Mouse (Mus musculus) monocyte, adult 5-6 weeks (primary cell): ENCODE data around the gene Magi3. TPM values are rescaled to one million over a fixed set of nuclear protein-coding genes. Genes with fewer than 3 reads are reported as not detected.

ENCODE experiments used
- ATAC-seq: fragments of 153-309, 156-312 bp; replicated peaks from 2 replicates; pipeline ENCODE4 v1.8.0; 2017; ENCODE audit warnings: mild to moderate bottlenecking; ENCODE audit not compliant: low TSS enrichment, insufficient number of reproducible peaks, severe bottlenecking, poor library complexity, low FRiP score
- total RNA-seq: library from RNA; stranded (forward); fragments of 200-1000, 200-491, 200-594 nt; gene quantifications from 3 replicates; pipeline ENCODE4 v1.2.3, GENCODE M21; 2017

Magi3 gene
- total RNA-seq, 1 experiment from 2014 or later = 2.0 TPM

DNA sequence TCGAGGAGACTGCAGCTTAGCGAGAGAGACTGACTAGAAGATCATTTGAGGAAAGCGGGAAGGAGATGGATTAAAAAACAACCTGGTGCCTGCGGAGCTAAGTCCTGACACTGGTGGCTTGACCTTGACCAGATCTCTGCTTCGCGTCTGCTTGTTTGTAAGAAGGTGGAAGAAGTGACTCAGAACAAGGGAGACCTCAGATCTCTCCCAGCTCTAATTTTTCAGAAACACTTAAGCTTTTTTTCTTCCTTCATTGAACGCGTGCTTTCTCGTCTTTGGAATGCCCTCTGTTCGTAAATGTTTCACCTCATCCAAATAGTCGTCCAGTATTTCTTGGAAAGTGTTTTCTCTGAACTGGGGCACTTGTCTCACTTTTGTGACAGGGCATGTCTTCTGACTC is 982 bp upstream of the Magi3 start:
- no peak for ATAC-seq

DNA sequence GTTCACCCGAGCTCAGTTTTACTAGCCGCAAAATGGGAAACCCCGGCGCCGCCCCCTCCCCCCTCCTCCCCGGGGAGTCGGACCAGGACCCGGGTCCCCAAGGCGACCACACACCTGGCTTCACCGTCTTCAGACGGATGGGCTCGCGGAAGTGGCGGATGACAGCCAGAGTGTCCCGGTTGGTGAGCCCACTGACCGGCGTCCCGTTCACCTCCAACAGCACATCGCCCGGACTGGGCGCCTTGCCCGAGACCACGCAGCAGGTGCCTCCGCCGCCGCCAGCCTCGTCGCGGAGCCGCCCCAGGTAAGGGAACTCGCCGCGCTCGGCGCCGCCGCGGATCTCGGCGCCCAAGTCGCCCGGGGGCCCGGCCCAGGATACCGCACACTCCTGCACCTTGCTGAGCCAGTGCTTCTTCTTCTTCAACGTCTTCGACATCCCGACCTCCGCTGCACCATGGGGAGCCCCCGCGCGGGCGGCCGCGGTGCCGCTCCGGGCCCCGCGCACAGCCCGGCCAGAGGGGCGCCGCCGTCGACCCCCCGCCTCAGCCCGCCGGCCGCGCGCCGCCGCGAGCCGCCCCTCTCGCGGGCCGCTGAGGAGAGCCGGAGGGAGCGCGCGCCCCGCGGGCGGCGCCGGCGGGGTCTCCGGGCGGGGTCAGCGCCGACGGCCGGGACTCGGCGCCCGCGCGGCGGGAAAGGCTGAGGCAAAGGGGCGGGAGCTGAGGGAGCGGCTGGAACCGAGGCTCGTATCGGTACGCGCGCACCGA is 461 bp downstream of the Magi3 start:
- no peak for ATAC-seq

DNA sequence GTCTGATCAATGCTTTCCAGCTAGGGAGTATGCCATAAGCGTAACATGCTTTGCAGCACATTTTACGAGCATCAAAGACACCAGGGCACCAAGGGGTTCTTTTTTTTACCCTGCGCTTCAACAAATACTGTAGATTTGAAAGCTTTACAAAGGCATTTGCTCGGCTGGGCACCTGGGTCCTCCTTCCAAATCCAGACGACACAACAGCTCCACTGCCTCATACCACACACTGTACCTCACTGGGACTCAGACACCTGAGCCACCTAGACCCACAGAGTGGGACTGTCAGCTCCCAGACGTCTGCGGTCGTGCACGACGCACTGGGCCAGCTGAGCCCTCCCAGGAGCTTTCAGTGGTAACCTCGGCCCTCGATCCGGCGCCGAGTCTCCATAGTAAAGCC is 1.2 kb downstream of the Magi3 start:
- ATAC-seq = no peak

DNA sequence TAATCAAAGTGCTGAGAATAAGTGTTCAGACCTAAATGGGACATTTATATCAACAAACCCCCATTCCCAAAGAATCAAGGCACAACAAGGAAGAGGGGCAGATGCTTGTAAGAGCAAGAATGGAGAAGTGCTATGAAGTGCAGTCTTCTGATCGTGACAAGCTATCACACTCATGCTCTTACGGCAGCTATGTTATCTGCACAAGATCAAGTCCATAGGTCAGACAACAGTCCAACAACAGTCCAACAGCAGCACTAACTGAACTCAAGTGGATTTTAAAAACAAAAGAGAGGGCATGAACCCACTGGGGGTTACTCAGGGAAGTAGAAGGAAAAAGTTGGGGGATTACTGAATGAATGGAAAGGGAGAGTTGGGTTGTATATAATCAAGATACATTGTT is 30.4 kb downstream of the Magi3 start:
- no peak for ATAC-seq

DNA sequence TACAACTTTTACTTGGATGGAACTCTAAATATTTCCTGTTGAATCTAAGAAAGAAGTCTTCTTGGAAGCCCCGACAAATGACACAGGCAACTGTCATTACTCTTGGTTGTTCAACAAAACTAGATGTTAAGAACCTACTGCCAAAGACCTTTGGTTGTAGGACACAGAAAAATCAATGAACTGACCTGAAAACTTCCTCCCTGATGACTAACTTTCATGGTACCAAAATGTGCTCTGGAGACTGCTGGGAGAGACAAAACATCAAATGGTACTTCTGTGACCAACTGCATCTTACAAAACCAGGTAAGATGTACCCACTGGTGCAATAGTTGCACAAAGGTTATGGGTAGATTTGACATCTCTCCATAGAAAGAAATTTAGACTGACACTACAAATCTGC is 30.9 kb downstream of the Magi3 start:
- no peak for ATAC-seq

DNA sequence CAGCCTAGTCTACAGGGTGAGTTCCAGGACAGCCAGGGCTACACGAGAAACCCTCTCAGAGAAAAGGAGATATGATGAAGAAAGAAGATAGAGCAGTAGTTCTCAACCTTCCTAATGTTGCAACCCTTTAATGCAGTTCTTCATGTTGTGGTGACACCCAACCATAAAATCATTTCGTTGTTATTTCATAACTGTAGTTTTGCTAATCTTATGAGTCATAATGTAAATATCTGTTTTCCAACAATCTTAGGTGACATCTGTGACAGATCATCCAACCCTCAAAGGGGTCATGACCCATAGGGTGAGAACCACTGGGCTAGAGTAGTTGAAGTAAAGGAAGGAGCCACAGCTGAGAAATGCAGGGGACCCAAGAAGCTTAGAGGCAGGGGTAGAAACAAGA is 35.9 kb downstream of the Magi3 start:
- no peak for ATAC-seq

DNA sequence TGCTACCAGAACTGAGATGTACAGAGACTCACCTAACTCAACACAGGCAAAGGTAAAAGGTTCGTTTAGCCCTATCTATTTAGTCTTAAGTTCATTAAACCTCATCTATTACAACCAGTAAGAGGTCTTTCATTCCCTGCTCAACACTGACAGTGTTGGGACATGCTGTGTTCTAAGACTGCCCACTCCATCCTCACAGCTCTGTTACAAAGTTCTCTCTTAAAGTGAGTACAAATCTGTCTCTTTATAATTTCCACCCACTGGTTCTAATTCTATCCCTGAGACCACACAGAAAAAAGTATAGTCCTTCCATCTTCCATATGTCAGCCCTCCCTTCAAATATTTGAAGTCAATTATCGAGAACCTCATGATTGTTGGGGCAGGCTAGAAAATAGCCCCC is 36.5 kb downstream of the Magi3 start:
- ATAC-seq = no peak

DNA sequence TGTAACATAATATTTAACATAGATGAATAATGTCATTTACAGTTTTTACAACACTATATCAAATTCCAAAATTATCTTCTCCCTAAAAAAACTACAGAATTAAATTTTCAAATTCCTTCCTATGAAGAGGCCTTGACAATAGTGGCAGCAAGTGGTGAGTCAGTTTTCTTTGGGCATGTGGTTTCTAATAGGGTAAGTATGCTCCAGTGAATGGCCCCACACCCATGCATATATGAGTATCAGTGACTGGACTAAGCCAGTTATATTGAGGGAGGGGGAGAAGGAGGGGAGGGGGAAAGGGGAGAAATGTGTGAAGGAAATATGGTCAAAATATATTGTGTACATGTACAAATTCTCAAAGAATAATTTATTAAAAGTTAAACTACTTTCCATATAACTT is 37.5 kb downstream of the Magi3 start:
- ATAC-seq = no peak

DNA sequence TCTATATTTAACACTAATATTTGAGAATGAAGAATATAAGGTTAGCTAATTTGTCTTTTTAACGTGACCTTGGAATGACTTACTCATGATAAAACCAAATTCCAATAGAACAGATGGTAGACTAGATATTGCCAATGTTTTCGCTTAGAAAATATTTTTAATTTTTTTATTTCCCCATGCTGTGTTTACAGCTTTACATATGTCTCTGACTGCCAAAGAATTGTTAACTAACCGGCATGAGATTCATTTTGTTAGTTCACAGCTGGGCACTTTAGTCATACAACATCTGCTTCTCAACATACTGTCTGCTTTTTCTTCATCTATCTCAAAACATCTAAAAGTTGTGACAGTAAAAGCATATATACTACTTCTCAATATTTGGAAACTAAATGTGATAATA is 58.8 kb downstream of the Magi3 start:
- ATAC-seq = no peak

DNA sequence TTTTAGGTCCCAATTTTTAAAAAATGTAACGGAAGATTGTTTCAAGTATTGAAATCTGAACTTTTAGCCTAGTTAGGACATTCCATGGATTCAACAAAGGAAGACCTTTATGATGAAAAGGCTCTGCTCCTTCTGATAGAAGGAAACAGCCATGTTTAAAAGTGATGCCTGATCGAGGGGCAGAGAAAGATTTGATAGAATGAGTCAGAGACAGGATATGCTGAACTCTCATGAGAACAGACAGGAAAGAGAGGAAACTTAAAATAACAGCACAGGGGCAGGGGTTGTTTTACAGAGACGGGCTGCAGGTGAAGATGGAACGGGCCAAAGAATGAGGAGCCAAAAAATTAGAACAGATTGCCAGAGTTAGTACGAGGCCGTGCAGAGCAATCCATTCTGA is 59.6 kb downstream of the Magi3 start:
- no peak for ATAC-seq

DNA sequence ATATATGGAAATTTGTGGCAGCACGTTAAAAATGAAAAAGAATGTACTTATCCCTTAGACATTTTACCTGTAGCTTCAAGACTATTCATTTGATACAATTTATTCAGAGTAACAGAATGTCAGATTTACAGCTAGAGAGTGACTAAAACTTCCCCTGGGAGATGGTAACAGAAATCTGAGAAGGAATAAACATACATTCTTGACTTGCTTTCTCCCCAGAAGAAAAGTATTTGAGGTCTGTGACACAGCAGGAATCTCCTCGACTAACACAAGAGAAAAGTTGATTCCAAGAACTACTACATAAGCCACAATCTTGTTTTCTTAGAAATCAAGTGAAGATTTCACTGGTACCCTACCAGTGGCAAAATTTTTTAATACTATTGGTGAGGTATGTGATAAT is 70.0 kb downstream of the Magi3 start:
- ATAC-seq = no peak

DNA sequence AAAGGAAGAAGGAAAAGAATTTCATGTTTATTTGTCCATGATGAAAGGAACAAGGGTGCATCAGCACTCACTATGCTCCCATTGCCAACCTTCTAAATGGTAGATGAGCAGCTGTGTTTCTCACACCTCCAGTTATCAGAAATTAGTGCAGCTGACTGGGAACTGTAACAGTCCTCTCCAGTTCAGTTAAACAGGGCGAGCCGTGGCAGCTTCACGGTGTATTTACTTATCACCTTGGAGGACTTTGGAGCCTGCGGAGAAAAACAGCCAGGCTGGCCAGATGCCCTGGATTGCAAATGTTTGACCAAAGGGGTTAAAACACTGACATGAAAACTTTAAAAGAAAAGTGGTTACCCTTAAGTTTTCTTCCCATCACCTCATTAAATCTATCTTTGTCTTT is 77.8 kb downstream of the Magi3 start:
- no peak for ATAC-seq

DNA sequence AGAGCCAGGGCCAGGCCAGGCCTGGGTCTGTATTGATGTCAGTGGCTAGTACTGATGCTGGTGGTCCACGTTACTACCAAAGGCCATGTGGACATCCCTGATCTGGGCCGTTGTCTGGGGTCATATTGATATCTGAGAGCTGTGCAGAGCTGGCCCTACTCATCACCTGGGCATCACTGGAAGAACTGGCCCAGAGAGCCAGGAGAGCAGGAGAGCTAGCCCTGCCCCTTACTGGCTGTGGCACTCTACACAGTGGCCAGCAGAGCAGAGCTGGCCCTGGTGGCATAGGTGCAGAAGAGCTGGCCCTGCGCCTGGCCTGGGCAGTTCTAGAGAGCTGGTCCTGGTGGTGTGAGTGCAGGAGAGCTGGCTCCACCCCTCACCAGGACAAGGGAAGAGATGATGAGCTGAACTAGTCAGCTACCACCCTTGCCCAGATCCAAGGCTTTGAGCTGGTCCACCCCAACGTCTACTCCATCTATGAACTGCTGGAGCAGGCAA is 81.2 kb downstream of the Magi3 start:
- ATAC-seq = no peak

DNA sequence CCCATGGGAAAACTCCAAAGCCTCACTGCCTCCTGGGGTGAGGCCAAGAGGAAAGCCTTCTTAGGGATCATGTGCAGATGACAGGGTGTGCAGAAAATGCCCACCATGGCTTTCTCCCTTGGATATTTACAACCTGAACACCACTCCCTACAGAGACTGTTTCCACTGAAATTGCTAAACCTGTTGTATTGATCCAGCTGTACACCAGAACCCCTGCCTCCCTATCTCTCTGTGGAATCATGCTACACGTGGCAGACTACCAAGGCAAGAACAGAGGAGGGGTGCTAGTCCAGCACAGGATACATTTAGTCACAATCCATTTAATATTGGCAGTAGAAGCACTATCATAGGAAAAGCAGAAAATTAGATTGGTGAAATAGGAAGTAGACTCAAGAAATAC is 94.5 kb downstream of the Magi3 start:
- ATAC-seq = no peak

DNA sequence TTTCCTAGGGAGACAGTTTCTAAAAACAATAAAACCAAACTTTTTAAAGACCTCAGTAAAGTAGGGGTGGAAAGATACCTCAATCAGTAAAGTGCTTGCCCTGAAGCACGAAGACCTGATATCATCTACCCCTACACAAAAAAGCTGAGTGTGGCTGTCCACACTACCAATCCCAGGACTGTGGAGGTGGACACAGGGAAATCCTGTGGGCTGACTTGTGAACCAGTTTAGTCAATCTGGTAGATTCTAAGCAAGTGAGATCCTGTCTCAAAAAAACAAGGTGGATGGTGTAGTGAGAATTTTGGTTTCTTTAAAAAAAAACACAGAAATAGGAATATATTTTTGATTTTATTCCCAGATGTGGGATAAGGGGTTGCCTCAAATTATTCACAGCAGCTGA is 96.3 kb downstream of the Magi3 start:
- no peak for ATAC-seq

DNA sequence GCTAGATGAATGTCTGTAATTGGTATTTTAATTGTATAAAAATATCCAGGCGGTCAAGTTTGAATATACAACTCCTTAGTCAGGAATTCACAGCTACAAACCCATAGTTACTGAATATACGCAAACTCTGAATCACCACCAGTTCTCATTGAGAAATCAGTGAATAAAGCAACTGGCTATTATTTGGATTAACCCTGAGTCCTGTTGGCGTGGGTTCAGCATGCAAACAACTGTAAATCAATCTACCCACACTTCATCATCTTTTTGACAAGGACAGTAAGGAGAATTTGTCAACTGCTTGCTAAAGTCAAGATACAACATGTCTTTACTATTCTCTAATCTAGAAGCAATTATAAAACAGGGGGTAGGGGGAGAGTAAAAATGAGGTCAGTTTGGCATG is 110.7 kb downstream of the Magi3 start:
- ATAC-seq = no peak

DNA sequence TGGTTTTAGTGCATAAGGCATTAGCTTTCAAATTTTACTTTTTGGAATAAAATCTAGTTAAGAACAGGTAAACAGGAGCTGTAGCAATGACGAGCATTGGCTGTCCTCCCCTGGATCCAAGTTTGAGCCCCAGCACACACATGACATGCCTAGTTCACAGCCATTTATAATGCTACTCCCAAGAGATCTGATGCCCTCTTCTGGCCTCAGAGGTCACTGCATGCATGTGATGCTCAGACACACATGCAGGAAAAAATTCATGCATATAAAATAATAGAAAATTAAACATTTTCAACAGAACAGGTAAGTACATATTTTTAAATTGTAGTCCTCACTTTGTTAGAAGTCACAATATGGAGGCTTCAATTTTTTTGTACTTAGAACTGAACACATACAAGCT is 115.2 kb downstream of the Magi3 start:
- ATAC-seq = 0 out of 2 replicates have a peak, but pooled peaks have one; percentile 59

DNA sequence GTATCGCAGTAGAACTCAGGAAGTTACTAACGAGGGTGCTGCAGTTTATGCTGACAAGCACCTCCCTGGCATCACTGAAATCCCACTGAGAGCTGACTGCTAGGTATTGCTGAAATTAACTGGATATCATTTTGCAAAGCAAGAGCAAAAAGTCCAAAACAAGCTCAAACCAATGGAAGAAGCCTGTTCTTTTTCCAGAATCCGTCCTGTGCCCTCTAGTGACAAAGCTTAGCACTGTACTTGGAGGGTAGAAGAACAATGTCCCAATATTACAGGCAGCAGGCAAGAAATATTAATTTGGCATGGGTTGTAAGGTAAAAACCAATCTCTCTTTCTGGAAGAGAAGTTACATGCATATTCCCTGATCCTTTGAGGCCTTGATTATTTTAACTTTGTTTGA is 118.5 kb downstream of the Magi3 start:
- ATAC-seq = no peak

DNA sequence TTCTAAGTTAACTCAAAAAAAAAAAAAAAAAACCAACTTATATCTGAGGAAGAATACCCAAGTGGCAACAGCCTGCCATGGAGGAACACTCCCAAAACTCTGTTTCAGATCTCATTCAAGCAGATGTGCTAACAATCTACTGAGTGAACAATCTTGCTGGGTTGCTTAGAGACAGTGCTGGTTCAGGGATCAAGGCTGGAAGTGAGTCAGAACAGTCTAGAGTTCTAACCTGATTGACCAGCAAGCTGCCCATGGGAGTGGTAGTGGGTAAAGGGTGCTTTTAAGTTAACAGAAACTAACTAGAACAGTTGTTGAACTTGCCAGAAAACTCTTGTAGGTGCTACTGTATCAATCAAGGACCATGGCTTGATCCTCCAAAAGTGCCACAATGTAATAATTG is 118.9 kb downstream of the Magi3 start:
- no peak for ATAC-seq

DNA sequence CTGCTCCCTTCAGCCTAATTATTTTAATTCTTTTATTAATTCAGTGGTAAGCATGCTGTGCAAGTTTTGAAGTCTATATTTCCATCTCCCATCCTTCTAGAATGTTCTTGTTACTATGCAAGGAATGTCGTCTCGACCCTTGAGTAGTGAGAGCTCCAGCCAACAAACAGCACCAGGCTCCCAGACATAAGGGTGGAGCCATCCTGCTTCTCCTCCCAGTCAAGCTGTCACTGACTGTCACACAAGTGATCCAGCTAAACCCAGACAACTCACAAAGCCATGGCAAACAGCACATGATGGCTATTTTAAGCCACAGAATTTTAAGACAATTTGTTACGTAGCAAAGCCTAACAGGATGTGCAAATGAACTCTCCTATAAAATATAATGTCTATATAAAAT is 124.2 kb downstream of the Magi3 start:
- ATAC-seq = no peak

DNA sequence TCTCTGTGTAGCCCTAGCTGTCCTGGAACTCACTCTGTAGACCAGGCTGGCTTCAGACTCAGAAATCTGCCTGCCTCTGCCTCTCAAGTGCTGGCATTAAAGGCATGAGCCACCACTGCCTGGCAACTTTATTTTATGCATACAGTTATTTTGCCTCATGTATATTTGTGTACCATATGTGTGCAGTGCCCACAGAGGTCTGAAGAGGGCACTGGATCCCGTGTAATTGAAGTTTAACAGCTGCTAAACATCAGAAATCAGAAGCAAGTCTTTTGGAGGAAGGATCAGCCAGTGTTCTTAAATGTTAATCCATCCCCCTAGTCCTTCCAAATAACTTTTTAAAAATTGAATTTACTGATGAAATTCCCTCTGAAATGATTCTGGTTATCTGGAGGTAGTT is 125.5 kb downstream of the Magi3 start:
- no peak for ATAC-seq
